Mouse (Mus musculus): ENCODE results near the gene Gm12258.
"Not testable (repeated sequence)": the region's sequence is repeated elsewhere in the genome, so short reads cannot be mapped to it uniquely, and the experiment has no call there.

Gene Gm12258

GRCm38 (mm10) chr11:58846919-58847461 is at the start of gene Gm12258:
Gm12258 (plus strand) TSS chr11:58847158.
- peak; percentile 46 to 79 for DNase-seq (ENCODE audit: low spot score in 2 of 2)

DNA sequence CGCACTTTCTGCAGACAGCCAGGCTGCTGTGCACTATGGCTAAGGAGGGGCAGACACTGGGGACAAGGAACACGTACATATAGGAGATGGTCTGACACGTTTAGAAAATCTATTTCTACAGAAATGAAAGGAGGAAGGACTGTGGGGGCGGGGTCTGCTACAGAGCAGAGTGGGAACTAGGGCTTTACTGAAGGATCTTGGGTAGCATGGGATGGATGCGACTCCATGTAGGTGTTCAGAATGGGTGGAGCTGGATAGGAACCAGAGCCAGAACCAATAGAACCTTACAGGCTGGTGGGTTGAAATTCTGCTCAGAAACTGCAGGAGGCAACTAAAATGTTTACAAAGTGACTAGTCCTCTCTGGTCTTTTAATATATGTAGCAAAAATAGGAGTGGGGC is 47.2 kb upstream of the Gm12258 start:
- peak in 1 of 2 experiments; percentile 23 for DNase-seq (ENCODE audit: low spot score in 2 of 2)

GRCm38 (mm10) chr11:58801558-58802228 is 45.3 kb upstream of the Gm12258 start, which contains the start of gene Fam183b:
Fam183b (minus strand) TSS chr11:58801960.
- DNase-seq (ENCODE audit: low spot score in 2 of 2) = no peak

GRCm38 (mm10) chr11:58803871-58804270 is 43.1 kb upstream of the Gm12258 start:
- DNase-seq (ENCODE audit: low spot score in 2 of 2) = no peak

DNA sequence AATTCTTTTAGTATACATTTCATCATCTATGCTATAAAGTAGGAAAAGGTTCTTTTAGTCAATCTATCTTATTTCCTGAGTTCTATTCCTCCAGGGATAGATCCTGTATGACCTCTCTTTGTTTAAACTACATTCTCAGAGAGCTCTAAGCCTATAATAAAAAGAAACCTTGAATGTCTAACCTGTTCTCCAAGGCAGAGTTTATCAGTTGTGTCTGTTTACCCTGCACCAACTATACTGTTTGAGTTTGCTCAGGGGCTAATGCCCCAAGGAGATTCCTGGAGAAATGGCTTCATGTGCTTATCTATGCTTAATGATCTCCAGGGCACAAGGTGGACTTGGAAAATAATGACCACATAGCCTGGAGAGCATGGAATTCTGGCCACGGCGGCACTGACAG is 42.6 kb upstream of the Gm12258 start:
- DNase-seq (ENCODE audit: low spot score in 2 of 2) = no peak

GRCm38 (mm10) chr11:58812001-58812400 is 35.0 kb upstream of the Gm12258 start:
- DNase-seq (ENCODE audit: low spot score in 2 of 2) = no peak

- not testable (repeated sequence) for DNase-seq (ENCODE audit: low spot score in 2 of 2)
These were observed 32.3 kb upstream of the Gm12258 start, which contains the start of gene Olfr313 for GRCm38 (mm10) chr11:58814700-58815099. Olfr313 (plus strand) TSS chr11:58815000.

GRCm38 (mm10) chr11:58815676-58816075 is 31.3 kb upstream of the Gm12258 start:
- no peak for DNase-seq (ENCODE audit: low spot score in 2 of 2)

DNA sequence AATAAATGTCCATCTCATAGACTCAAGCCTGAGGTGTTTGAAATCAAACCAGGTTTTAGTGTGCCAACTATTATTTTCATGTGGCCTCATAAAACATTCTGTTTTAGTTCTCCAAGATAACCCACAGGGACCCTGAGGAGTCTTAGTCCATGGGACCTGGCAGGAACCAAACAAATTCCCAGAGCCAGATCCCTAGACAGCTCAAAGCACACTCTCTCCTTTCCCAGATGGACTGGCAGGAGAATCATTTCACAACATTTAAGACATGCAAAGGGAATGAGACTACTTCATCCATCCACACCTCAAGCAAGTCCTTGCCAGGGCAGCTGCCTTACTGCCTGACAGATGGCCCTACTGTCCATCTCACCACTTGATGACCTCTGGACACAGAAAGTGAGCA is 18.0 kb upstream of the Gm12258 start, which contains the start of gene Olfr312:
TSS of gene Olfr312 (plus strand) at position 301 of the 400 bp plus-strand sequence.
- DNase-seq (ENCODE audit: low spot score in 2 of 2) = not testable (repeated sequence)

DNA sequence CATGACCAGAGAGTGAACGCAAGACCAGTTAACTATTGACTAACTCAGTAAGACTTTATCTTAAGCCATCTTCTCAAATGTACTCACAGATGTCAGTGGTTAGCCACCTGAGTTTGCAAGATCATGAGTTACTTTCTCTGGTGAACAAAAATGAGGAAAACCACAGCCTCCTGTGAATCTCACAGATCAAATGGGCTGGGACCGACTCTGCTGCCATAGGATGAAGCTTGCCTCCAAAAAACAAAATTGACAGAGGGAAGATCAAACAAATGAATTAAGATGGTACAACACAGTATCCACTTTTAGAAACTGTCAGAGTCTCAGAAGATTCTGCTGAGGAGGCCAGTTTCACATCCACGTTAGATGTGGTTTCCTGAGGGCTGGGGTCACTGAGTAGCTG is 17.2 kb upstream of the Gm12258 start:
- no peak for DNase-seq (ENCODE audit: low spot score in 2 of 2)

DNA sequence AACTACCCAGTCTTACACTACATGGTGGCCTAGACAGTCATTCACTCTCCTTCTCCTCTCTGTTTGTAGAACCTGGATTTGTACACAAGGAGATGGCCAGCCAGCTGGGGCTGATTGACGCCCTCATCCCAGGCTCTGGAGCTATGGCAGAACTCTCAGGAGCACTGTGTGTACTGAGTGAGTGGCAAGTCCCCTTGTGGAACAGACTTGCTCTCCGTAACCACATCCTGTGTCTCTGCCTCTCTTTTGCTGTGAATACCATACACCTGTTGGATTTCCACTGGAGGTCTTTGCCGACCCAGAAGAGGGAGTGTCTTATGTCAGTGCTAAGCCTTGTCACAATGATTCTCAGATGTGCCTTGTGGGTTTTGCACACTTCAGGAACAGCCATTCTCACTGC is 14.4 kb upstream of the Gm12258 start:
- not testable (repeated sequence) for DNase-seq (ENCODE audit: low spot score in 2 of 2)

DNA sequence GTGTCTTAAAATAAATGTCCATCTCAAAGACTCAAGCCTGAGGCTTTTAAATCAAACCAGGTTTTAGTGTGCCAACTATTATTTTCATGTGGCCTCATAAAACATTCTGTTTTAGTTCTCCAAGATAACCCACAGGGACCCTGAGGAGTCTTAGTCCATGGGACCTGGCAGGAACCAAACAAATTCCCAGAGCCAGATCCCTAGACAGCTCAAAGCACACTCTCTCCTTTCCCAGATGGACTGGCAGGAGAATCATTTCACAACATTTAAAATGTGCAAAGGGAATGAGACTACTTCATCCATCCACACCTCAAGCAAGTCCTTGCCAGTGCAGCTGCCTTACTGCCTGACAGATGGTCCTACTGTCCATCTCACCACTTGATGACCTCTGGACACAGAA is 8.0 kb upstream of the Gm12258 start, which contains the start of gene Olfr311:
TSS of gene Olfr311 (plus strand) at position 301 of the 400 bp plus-strand sequence.
- DNase-seq (ENCODE audit: low spot score in 2 of 2) = not testable (repeated sequence)

- DNase-seq (ENCODE audit: low spot score in 2 of 2) = no peak
These were observed 678 bp downstream of the Gm12258 start for GRCm38 (mm10) chr11:58847636-58848035.

DNA sequence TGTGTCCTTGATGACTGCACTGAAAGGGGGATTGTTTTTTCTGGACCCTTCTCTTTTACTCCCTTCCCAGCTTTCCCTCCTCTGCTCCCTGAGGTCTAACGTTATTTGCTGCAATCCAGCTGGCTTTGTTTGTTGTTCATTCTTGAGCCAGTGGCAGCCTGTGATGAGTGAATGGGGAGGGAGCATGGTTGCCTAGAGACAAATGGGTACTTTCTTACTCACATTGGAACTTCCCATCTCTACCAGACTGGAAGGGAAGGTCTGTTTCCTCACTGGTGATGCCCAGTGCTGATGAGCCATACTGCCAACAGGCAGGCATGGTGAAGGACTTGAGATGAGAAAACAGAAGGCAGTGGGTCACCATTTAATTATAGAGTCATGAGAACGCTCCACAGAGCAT is 2.8 kb downstream of the Gm12258 start:
- DNase-seq (ENCODE audit: low spot score in 2 of 2) = no peak

DNA sequence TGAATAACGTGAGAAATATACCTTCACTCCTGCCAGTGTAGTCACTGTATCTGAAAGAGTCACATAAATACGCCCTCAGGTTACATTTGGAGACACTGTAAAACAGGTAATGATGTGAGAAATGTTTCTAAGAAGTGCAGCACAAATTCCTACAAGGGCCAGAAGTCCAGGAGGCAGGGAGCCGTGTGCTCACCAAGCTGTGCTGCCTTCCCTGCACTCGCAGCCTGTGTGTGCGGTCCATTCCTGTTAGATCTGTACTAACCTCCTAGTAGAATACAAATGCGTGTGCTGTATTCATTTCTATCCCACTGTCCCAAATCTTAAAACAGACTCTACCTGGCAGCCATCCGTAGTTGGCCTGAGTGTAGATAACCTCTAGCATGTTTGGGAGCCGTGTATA is 13.8 kb downstream of the Gm12258 start:
- DNase-seq (ENCODE audit: low spot score in 2 of 2) = no peak

DNA sequence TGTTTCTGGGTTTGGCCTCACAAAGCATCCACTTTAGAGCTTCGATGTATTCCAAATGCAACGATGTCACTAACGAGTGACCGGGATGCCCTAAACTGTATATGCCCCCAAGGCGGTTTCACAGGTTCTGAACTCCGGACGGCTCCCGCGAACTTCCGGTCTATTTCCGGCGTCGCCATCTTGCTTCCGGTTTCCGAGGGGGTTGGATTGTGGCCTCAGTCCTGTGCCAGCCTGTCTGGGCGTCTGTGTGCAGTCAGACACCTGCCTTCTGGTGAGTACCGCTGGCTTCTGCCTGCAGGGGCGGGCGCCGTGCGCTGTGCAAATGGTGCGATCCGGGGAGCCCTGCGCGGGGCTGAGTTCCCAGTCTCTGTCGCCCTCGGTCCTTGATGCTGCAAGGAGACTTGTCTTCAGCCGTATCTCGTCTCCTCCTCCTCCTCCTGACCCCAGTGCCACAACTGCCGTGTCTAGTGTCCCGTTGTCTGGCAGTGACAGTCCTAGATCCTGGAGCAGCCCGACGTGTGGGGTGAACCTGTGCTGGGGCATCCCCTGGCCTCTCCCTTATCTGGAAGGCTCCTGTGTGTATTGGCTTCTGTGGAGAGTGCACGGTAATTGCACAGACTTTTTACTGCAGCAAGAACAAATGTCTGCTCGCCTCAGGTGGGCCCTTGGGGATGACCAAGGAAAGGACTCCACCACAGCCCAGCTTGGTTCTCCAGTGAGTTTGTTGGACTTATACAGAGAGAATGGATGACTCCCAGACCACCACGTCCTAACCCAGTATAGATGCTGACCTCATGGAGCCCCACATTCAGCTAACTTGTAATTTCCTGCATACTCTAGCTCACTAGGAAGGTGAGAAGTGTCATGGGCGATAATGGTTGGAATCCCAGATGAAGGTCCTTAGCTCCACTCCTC is 20.3 kb downstream of the Gm12258 start, which contains the start of gene 2810021J22Rik:
TSS of gene 2810021J22Rik (plus strand) at position 178 of the 915 bp plus-strand sequence.
- peak; percentile 59 to 66 for DNase-seq (ENCODE audit: low spot score in 2 of 2)

DNA sequence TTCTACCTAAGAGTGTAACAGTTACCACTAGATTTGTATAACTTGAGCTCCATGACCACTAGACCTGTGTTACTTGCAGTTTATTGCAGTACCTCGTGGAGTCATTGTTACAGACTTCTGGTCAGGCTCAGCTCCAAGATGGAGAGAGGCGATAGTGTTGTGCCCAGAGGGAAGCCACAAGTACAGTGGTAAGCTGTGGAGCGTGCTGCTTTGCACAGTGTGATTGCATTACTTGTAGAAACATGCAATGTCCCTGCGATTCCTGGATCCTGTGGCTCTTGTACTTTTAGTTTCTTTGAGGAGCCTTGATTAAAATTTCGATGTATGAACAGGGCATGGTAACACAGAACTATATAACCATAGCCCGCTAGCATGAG is 21.0 kb downstream of the Gm12258 start:
- no peak for DNase-seq (ENCODE audit: low spot score in 2 of 2)

DNA sequence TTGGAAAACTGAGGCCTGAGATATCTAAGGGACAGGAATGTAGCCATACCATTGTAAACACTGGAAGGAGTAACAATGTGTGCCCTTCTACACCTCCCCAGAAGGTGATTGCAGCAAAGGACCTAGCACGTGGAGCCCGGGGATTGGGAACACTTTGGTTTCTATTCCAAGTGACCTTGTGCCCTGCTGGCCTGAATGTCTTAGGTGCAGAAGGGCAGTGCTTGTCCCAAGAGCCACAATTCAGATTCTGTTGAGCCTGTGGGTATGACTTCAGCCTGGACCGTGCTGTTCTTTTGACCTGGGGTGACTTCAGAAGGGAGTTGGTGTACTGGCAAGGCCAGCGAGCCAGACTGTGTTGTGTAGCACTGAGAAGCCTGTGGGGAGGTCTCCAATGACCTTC is 24.0 kb downstream of the Gm12258 start:
- DNase-seq (ENCODE audit: low spot score in 2 of 2) = no peak

GRCm38 (mm10) chr11:58883756-58884155 is 36.8 kb downstream of the Gm12258 start:
- no peak for DNase-seq (ENCODE audit: low spot score in 2 of 2)

GRCm38 (mm10) chr11:58890511-58890910 is 43.6 kb downstream of the Gm12258 start:
- no peak for DNase-seq (ENCODE audit: low spot score in 2 of 2)

- DNase-seq (ENCODE audit: low spot score in 2 of 2) = no peak
These were observed 47.5 kb downstream of the Gm12258 start for GRCm38 (mm10) chr11:58894456-58894855.

DNA sequence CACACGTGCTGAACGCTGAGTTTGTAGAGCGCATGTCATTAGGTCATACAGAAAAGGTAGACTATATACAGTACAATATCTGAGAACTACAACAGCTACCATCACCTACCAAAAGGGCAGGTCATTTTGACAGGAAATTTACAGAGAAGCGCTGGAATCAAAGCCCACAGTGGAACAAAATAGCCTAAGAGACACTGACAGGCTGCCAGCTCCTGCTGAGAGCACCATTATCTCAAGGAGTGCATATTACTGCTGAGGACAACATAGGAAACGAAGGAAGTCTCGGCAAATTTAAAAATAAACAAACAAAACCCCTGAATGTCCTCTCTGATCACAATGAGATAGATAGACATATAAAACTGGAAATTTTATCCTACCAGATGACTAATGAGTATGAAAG is 50.5 kb downstream of the Gm12258 start:
- no peak for DNase-seq (ENCODE audit: low spot score in 2 of 2)

Measured in frontal cortex, postnatal 25 days (tissue).